Mouse (Mus musculus): ENCODE measurements at regions not wholly inside any gene's neighbourhood (a gene's known extent, or its start where the extent isn't known, plus 50 kb on each side); places are given as distances from the start of the nearest gene placed in this dataset.

GRCm38 (mm10) chr9:88073165-88073564 is 253.8 kb upstream of the Nt5e start:
- peak in 1 of 2 experiments; percentile 23 for DNase-seq

GRCm38 (mm10) chr9:88073579-88073978 is 253.4 kb upstream of the Nt5e start:
- DNase-seq: no peak

GRCm38 (mm10) chr9:88082931-88083479 is 244.0 kb upstream of the Nt5e start:
- DNase-seq: no peak

DNA sequence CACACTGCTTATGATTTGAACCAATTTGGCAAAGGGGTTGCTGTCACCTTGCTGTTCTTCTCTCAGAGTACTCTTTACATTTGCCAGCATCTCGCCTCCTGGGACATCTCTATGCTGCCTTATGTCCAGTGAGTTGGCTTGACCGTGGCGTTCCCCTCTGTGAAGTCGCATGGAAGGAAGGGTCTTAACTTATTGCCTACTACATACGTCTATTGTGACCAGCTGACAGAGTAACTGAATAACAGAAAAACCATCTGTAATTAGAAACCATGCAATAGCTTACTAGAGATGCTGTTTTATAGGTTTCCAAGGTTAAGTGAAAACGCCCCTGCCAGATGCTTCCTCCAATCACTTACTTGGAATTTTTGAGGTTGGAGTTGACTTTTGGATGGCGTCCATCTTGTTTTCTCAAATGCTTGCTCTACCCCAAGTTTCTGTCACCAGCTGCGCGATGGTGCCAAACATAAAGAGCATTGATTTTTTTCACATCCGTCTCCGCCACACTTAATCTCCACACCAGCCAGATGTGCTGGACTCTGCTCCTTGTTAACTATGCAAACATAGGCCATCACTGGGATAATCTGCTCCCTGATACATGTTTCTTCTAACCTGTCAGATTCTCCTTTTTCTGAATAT is 241.7 kb upstream of the Nt5e start:
- DNase-seq: no peak

DNA sequence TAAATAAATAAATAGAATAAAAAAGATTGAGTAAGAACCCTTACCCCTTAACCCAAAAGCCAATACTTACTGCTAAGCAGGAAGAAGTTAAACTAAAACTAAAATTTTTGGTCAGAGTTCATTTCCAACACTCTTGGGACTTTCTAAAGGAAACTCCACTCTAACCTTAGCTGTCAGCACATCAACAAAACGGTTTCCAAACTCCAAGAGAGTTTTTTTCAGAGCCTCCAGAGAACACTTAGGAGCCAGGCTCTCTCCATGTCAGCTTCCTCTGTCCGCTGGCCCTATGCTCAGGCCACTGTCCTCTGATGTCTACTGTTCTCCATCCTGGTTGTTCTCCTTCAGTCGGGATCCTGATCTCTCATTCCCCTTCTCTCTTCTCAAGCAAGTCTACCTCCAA is 241.1 kb upstream of the Nt5e start:
- DNase-seq: no peak

DNA sequence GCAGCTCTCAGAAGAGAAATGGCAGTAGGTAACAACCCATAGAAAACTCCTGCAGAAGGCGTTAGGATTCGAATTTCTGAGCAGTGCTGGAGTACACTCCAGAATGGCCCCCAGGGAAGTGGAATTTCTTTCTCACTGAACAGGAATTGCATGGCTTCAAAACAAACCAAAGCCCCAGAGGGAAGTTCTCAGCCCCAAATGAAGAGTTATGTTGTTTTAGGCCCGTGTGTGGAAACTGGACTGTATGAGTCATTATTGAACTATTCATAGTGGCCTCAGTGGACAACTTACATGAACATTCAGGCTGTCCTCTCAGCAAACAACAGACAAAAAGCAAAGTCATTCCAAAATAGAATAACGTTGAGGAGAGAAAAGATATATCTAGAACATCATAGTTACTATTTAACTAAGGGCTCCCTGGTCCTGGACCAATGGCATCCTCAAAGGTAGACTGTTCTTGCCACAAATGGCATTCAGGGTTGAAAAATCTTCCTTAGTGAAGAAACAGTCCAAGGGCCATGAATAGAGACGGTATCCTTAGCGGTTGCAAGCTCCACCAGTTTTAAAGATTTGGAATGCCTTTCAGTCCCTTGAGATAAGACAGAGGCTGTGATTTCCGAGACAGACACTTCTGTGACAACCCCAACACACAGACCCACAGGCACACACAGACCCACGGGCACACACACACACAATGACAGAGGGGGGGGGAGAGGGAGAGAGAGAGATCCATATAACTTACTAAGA is 235.0 kb upstream of the Nt5e start:
- DNase-seq: no peak

DNA sequence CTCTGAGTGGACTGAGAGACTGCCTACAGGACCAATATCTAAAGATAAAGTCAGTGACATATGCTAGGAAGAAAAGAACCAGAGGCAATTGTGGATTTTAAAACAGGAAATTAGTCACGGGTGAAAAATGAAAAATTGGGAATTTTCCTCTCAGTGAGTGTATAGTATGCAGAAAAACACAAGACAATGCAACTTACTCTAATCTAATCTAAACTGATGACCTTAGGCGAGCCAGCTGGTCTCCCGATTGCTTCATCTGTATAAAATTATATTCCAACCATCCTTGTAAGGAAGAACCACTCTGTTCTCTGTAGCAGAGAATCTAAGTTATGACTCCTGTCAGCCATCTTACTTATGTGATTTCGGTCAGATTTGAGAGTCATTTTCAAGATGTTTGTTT is 234.4 kb upstream of the Nt5e start:
- no peak for DNase-seq

DNA sequence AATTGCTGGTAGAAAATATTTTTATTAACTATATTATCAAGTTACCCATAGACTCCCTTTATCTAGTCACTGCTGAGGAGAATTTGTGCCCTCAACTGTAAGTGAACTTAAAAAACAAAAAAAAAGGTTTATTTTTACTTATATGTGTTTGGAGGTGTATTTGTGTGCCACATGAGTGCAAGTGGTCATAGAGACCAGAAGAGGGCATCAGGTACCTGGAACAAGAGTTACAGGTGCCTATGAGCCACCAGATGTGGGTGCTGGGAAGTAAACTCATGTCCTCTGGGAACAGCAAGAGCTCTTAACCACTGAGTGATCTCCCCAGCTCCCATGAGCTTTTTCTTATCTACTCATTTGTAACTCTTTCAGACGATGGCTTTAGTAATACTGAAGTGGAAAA is 213.9 kb upstream of the Nt5e start:
- DNase-seq: no peak

GRCm38 (mm10) chr9:88120536-88120935 is 206.5 kb upstream of the Nt5e start:
- no peak for DNase-seq

- DNase-seq: no peak
Measured at GRCm38 (mm10) chr9:88120963-88121570, 205.9 kb upstream of the Nt5e start.

DNA sequence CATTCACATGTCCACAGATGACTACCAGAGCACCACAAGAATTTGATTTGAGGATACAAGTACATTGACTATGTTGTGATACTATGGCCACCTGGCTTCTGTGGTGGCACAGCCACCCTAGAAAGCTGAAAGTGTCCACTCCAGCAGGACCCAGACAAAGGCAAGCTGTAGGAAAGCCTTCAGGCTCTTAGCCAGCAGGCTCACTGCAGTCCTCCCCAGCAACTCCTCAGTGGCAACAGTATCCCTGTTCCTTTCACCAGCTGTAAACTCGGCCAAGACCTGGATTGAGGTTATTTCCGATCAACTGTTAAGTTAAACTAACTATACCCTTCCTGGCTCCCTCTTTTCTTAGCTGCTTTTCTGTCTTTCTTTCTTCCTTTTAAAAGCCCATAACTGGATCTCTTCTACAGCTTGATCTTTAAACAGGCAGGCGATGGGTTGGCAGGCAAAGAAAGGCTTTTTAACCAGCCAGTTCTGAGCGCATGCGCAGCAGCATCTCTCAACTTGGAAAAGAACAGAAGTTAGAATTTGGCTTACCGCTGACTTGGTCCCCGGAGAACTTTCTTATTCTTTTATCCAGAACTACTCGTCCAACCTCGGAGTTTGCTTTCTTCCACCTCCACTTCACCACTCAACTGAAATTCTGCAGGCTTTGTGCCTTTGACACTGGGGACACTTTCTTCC is 202.5 kb upstream of the Nt5e start:
- no peak for DNase-seq

- peak in 1 of 2 experiments; percentile 1 for DNase-seq
Measured at GRCm38 (mm10) chr9:88163025-88163780, 163.8 kb upstream of the Nt5e start.

- peak in 1 of 2 experiments; percentile 3 for DNase-seq
Measured at GRCm38 (mm10) chr9:88177575-88178254, 149.3 kb upstream of the Nt5e start.

DNA sequence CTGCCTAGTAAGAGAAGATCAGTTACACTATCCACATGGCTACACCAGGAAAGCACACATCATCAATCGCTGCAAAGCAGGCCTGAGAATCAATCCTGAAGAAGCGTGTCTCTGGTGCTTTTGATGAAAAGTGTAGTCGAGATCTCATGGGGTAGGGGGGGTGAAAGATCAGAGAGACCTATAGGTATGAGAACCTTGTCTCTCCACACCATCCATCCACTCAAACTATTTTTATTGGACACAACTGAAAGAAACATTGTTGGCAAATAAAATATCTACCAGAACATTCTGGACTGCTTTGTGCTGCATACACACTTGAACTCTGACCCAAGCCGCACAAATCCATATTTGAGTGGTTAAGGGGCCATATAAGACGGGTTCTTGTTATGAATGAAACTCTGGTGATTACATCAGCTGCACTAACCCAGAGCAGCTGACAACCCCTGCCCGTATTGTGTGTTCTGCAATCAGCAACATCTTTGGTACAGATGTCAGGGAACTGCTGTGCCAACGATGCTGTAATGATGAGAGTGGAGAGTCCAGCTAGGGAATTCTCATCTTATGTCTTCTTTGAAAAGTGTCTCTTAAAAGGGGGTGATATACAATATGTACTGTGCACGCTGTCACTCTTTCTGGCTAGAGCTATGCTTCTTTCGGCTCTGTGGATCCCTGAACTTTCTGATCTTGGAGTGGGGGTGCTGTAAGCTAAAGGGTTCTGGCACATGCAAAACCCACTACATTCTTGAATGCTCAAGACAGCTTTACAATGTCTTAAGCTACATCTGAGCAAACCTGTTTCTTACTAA is 145.6 kb upstream of the Nt5e start:
- DNase-seq: no peak

DNA sequence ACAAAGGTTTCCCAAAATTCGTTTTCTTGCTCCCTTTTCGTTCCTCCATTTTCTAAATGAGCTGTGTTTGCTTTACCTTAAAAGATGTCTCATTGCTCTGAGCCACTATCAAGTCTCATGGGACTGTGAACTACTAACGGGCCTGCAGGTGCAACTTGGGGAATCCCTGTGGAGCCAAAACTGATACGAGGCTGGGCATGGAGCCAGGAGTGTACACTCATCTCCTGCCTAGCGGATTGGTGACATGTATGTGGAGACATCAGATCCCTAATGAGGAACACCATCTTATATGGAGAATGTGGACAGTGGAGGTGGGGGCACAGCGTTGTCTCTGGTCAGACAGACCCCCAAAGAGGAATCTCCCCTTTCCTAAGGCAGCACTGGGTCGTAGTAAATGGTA is 119.6 kb upstream of the Nt5e start:
- DNase-seq: no peak

DNA sequence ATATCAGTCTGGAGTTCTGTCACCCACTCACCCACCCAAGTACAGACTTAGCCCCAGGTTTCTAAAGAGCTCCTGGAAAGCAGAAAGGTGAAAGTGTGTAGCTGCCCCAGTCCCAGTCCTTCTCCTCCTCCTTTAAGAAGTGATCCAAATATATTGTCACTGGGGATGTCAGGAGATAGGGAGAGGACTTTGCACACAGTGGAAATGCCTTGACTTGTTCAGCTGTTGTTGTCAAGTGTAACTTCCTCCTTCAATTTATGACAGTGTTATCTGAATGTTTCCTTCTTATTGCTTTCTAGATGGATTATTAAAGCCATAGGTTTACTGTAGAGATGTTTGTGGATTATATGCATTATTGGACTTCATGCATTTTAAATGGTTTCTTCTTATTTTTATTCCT is 119.0 kb upstream of the Nt5e start:
- no peak for DNase-seq

DNA sequence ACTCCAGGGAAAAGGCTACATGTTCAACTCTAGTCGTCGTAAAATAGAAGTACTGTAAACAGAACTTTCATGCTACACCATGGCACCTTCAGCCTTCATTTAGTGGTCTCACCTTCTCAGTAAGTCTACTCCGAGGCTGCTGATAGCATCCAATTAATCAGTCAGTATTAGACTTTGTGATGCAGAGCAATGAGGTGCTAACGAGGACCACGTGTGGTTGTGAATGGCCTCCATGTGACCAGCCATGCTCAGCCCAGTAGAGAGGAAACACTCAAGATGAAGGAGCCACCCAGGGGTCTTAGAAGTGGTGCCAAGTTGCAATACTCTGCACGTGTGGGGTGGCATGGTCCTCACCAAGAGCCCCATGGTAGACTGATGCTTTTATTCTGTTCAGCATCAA is 112.2 kb upstream of the Nt5e start:
- no peak for DNase-seq

- DNase-seq: no peak
Measured at GRCm38 (mm10) chr9:88220360-88220759, 106.6 kb upstream of the Nt5e start.

GRCm38 (mm10) chr9:88221276-88221675 is 105.7 kb upstream of the Nt5e start:
- no peak for DNase-seq

GRCm38 (mm10) chr9:88221850-88222353 is 105.1 kb upstream of the Nt5e start:
- DNase-seq: peak in 1 of 2 experiments; percentile 50

DNA sequence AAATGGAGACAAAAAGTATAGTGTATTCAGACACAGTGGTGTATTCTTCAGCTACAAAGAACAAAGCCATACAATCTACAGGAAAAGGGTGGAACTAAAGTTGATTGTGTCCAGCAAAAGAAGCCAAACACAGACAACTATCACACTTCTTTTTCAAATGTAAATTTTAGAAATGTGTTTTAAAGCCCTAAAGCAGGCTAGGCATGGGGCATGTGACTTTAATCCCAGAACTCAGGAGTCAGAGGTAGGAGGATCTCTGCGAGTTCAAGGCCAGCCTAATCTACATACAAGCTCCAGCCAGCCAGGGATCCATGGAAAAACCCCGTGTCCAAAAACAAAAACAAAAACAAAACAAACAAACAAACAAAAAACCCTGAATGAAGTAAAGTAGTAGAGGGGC is 89.9 kb upstream of the Nt5e start:
- no peak for DNase-seq
